Mouse (Mus musculus): ENCODE results near the gene DXBay18.
"Not testable (repeated sequence)": the region's sequence is repeated elsewhere in the genome, so short reads cannot be mapped to it uniquely, and the experiment has no call there.

Gene DXBay18

GRCm38 (mm10) chrX:73149350-73149749 is at the start of gene DXBay18:
Gene DXBay18 (minus strand): TSS chrX:73149450.
- in situ Hi-C loops (cut with MboI, MseI) = not testable (repeated sequence)

DNA sequence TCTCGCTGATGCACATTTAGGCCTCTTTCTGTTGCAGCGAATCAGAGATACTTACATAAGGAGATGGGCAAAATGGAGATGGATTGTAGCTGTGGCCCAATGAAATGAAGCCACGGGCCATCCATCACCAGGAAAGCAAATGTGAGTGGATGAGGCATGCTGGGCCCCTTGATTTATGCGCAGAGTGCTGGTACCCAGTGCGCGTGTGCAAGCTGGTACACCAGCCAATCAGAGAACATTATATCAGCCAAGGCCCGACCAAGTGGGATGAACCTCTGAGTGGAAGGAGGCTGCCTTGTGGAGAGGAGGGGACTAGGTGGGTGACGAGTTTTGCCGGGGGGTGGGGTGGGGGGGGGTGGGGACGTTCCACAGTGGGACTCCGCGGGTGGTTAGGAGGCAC is 42.7 kb upstream of the DXBay18 start, which contains the start of gene Xlr3b:
Xlr3b (plus strand) TSS at position 274 of the 400 bp plus-strand sequence.
- in situ Hi-C loops (cut with MboI, MseI) = not testable (repeated sequence)

DNA sequence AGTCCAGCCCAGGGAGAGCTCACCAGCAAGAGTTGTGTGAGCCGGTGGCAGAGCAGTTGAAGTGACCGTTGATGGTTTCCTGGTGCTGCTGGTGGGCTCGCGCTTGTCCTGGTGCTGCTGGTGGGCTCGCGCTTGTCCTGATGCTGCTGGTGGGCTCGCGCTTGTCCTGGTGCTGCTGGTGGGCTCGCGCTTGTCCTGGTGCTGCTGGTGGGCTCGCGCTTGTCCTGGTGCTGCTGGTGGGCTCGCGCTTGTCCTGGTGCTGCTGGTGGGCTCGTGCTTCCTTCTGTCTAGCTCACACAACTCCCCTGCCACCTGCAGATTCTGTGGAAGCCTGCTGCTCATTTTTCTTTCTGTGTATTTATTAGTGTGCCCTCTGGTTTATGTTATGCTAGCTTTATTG is 27.6 kb upstream of the DXBay18 start, which contains the start of gene Spin2d:
Spin2d (minus strand) TSS at position 101 of the 400 bp plus-strand sequence.
- in situ Hi-C loops (cut with MboI, MseI) = loop anchor here (5.0 kb wide), 1 partner anchor 1715 kb away; no protein-coding TSS in a partner anchor

GRCm38 (mm10) chrX:73148496-73148895 is 754 bp downstream of the DXBay18 start, which contains the start of gene Xlr5b:
Gene Xlr5b (plus strand): TSS chrX:73148796.
- in situ Hi-C loops (cut with MboI, MseI) = not testable (repeated sequence)

GRCm38 (mm10) chrX:73143218-73143618 is 6.0 kb downstream of the DXBay18 start:
- in situ Hi-C loops (cut with MboI, MseI) = not testable (repeated sequence)

DNA sequence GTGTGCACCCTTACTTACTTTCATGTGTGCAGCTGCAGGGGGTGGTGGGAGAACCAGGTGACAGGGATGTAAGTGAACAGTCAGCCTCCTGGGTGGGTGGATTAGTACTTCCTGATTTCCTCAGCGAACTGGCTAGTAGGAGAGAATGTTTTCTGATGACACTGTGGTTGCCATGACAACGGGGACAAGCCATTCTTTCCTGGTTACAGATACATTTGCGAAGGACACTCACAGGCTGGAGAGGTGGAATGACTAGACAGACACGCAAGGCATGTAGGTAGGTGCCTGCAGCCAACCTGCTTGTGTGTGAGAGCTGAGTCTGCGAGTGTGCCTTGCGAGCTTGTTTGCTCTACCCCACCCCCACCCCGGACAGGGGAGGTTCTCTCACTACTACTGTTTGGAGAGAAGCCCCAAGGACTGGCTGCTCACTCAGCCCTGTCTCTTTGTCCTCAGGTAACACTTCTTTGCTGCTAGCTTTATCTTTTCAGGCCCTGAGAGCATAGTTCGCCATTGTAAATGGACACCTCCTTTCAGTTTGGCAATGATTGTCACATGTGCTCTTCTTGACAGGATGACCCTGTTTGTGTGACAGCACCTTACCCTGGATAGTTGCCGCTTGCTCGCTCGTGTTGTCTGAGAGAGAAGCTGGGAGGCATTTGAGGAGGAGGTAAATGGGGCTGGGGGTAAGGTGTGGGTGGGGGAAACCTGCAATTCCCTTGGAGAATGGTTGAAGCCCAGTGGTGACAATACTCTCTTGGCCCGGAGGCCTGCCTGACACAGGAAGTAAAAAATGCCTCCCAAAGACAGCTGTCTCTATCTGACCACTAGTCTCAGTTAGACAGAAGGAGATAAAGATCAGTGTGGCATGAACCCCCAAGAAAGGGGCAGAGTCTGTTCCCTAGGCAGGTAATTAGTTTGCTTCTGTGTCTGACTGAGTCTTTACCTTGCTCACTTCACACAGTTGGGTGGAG is 26.1 kb downstream of the DXBay18 start:
- in situ Hi-C loops (cut with MboI, MseI) = not testable (repeated sequence)

DNA sequence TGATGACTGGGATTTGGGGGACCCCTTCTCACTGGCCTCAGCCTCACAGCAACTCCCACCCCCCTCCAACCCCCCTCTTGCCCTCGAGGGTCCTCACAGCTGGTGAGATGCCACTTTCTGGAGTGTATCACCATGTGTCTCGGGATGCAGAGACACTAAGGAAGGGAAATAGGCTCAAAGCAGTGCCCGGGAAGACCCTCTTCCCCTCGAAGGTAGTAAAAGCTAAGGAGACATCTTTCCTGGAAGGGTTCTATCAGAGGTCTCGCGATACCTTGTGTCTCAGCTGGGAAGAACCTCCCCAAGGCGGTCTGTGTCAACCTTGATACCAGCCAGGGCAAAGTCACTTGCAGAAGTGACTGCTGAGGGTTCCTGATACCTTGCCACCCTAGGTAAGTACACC is 32.5 kb downstream of the DXBay18 start, which contains the start of gene Gm14685:
Gm14685 (plus strand) TSS at position 301 of the 400 bp plus-strand sequence.
- in situ Hi-C loops (cut with MboI, MseI) = not testable (repeated sequence)

DNA sequence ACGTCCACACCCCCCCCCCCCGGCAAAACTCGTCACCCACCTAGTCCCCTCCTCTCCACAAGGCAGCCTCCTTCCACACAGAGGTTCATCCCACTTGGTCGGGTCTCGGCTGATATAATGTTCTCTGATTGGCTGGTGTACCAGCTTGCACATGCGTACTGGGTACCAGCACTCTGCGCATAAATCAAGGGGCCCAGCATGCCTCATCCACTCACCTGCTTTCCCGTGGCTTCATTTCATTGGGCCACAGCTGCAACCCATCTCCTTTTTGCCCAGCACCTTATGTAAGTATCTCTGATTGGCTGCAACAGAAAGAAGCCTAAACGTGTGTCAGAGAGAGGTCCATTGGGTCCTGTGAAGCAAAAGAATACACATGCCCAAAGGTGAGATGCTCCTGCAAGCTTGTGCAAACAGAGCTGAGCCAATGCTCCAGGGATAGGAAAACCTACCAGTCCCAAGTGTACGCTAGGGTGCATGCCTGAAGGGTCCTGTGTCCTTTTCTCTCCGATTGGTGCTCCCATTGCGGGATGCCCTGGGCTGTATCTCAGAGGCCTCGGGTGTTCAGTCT is 52.2 kb downstream of the DXBay18 start, which contains the start of gene Xlr3a:
Xlr3a (minus strand) TSS at position 155 of the 568 bp plus-strand sequence.
- in situ Hi-C loops (cut with MboI, MseI) = loop anchor here (5.0 kb wide), 2 partner anchors 1600 to 1810 kb away; no protein-coding TSS in a partner anchor
